Mouse (Mus musculus) hindbrain, embryonic 15.5 days (tissue): ENCODE measurements around the gene Hist1h2ah. TPM values are rescaled to one million over a fixed set of nuclear protein-coding genes. Genes with fewer than 3 reads are reported as not detected.

Experiments used
- ATAC-seq: fragments of 200-750 bp; cut with Nextera tagmentation; 2 replicates; pipeline ENCODE4 v1.8.0; 2017; ENCODE audit warnings: low read depth, moderate number of reproducible peaks, moderate TSS enrichment; ENCODE audit not compliant: low FRiP score
- H3K27ac ChIP-seq: fragments of 300-500 bp; sonication (generic); replicated peaks from 2 replicates; pipeline ENCODE4 v1.5.1; 2015; ENCODE audit warnings: mild to moderate bottlenecking, inconsistent platforms
- H3K27me3 ChIP-seq: fragments of 300-500 bp; sonication (generic); 2 replicates; pipeline ENCODE4 v1.6.1; 2015; ENCODE audit warnings: control low read depth, inconsistent platforms
- H3K36me3 ChIP-seq: fragments of 300-500 bp; sonication (generic); 2 replicates; pipeline ENCODE4 v1.6.1; 2015; ENCODE audit warnings: control low read depth, inconsistent platforms
- H3K4me1 ChIP-seq: fragments of 300-500 bp; sonication (generic); replicated peaks from 2 replicates; pipeline ENCODE4 v1.6.1; 2015; ENCODE audit warnings: control low read depth, inconsistent platforms
- H3K4me2 ChIP-seq: fragments of 300-500 bp; sonication (generic); 2 replicates; pipeline ENCODE4 v1.6.1; 2015; ENCODE audit warnings: moderate library complexity, mild to moderate bottlenecking, inconsistent platforms
- H3K4me3 ChIP-seq: fragments of 300-500 bp; sonication (generic); 2 replicates; pipeline ENCODE4 v1.5.1; 2015; ENCODE audit warnings: mild to moderate bottlenecking, inconsistent platforms
- H3K9ac ChIP-seq: fragments of 300-500 bp; sonication (generic); 2 replicates; pipeline ENCODE4 v1.6.1; 2015; ENCODE audit warnings: inconsistent platforms
- H3K9me3 ChIP-seq: fragments of 300-500 bp; sonication (generic); 2 replicates; pipeline ENCODE4 v1.6.1; 2016; ENCODE audit warnings: control low read depth, inconsistent platforms
- WGBS: fragments of 180-500 bp; shearing (Covaris S2); methylation state at CpG from one replicate; pipeline ENCODE4 v1.1.7; 2015; 5-methylcytosine and 5-hydroxymethylcytosine counted together
- polyA plus RNA-seq: library from polyadenylated mRNA; unstranded; fragments of >200 nt; fragmentation: Nextera tagmentation; extraction: Ambion mirVana; gene quantifications from 2 replicates; pipeline ENCODE4 v1.2.1, GENCODE M21; 2015

Hist1h2ah gene
- polyA plus RNA-seq, 1 experiment from 2014 or later = 2.2 TPM

DNA sequence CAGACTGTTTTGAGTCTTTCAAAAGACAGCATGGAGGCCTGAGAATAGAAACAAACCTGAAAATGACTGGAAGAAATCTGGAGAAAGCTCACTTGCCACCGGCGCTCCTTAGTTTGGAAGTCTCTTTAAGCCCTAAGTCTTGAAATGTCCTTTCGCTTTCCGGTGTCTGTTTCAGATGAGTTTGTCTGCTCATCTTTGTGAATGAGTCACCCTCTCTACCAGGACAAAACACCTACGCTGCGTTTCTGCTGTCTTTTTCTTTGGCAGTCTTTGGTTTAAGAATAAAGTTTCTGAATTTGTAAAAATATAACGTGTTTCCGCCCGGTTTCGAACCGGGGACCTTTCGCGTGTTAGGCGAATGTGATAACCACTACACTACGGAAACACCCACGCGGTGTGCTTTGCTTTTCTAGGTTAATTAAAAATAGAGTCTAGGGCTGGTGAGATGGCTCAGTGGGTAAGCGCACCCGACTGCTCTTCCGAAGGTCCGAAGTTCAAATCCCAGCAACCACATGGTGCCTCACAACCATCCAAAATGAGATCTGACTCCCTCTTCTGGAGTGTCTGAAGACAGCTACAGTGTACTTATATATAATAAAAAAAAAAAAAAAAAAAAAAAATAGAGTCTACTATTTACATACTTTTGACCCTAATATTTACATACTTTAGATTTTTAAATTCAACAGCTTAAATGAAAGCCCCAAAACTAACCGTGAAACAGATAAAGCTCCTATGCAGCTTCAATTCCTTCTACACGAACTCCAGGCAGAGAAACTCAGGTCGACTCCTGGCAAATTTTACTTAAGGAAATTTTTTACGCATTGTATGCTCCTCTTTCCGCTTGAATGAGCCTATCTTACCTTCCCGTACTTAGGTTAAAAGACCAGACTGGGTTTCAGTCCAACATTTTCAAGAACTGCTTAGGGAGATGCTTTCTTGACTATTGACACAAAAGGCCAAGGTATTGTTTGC is 19.6 kb downstream of the Hist1h2ah start:
- no peak; the same call in 1 of the 2 replicates for ATAC-seq
- Histone ChIP-seq H3K9me3 (no peaks in the 10 kb centered on the region), H3K36me3 (no peaks in the 10 kb centered on the region), H3K4me1 (peaks cover 8% of the 10 kb centered on the region; the same call in 1 of the 2 replicates), H3K9ac (no peak overlapping the region), H3K4me2 (0 out of 2 replicates have a peak overlapping the region, but pooled peaks have one; percentile 4), H3K4me3 (0 out of 2 replicates have a peak overlapping the region, but pooled peaks have one; percentile 10), H3K27me3 (peaks cover 88% of the 10 kb centered on the region), H3K27ac (no peak overlapping the region)
- WGBS = 15% methylated on average over 27 of the region's 27 CpGs

- ATAC-seq = no peak
Observed at GRCm38 (mm10) chr13:22014411-22014845, 20.9 kb downstream of the Hist1h2ah start.

DNA sequence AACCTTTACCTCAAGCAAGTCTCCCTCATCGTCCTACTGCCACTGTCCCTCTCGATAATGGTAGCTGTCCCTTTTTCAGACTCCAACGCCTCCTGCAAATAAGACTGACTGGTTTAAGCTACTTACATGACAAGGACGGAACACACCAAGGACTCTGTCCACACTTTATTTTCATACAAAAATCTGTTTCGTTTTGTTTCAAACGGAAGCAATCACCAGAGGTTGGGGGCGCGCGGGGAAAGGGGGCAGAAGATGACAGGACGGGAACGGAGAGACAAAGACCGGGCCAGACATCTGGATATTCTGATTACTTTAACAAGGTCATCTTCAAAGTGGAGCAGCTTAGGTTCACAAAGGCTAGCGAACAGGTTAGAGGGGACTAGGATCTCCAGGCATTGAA is 21.7 kb downstream of the Hist1h2ah start:
- 17% methylated on average over 13 of the region's 13 CpGs for WGBS
- H3K4me3 ChIP-seq = no peak overlapping the region
- no peak overlapping the region for H3K4me2 ChIP-seq
- H3K9ac ChIP-seq = no peak overlapping the region
- ATAC-seq = no peak
- no peaks in the 10 kb centered on the region for H3K9me3 ChIP-seq
- H3K4me1 ChIP-seq = no peaks in the 10 kb centered on the region
- peaks cover 88% of the 10 kb centered on the region for H3K27me3 ChIP-seq
- no peaks in the 10 kb centered on the region for H3K36me3 ChIP-seq
- H3K27ac ChIP-seq = no peak overlapping the region

More at GRCm38 (mm10) chr13:22014411-22014845, 20.9 kb downstream of the Hist1h2ah start:
- 0 out of 2 replicates have a peak overlapping the region, but pooled peaks have one; percentile 9 for H3K4me2 ChIP-seq
- H3K4me3 ChIP-seq = no peak overlapping the region
- 15% methylated on average over 17 of the region's 17 CpGs for WGBS
- peaks cover 88% of the 10 kb centered on the region for H3K27me3 ChIP-seq
- no peak overlapping the region for H3K9ac ChIP-seq
- H3K27ac ChIP-seq = no peak overlapping the region
- no peaks in the 10 kb centered on the region for H3K9me3 ChIP-seq
- H3K4me1 ChIP-seq = no peaks in the 10 kb centered on the region
- H3K36me3 ChIP-seq = no peaks in the 10 kb centered on the region

- 38% methylated on average over 6 of the region's 7 CpGs for WGBS
- no peaks in the 10 kb centered on the region for H3K9me3 ChIP-seq
Observed at GRCm38 (mm10) chr13:22009642-22010041, 25.7 kb downstream of the Hist1h2ah start, which contains the start of gene Prss16. Gene Prss16 (minus strand): TSS chr13:22009742.

DNA sequence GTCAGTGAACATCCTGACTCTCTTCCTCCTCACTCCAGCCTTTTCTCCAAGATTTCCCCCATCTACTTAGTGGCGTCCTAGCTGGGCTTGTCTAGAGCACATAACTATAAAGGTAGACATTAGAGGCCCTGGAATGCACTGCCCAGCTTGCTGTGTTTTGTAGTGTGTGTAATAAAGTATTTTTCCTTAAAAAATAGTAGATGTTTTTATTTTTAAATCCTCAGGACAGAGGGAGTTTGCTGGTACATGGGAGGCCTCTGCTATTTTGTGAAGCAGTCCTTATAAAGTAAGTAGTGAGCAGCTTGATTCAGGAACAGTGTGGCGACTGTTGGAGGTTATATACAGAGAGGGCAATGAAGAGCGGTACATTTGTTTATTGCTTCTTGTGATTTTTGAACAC is 26.7 kb downstream of the Hist1h2ah start:
- WGBS = 78% methylated on average over 3 of the region's 3 CpGs
- H3K9me3 ChIP-seq = no peaks in the 10 kb centered on the region
- ATAC-seq = no peak
- H3K4me1 ChIP-seq = peaks cover 16% of the 10 kb centered on the region
- H3K4me2 ChIP-seq = no peak overlapping the region
- no peaks in the 10 kb centered on the region for H3K36me3 ChIP-seq
- no peak overlapping the region for H3K27ac ChIP-seq
- H3K4me3 ChIP-seq = no peak overlapping the region
- peaks cover 89% of the 10 kb centered on the region for H3K27me3 ChIP-seq
- no peak overlapping the region for H3K9ac ChIP-seq

More at GRCm38 (mm10) chr13:22009642-22010041, 25.7 kb downstream of the Hist1h2ah start, which contains the start of gene Prss16:
- Histone ChIP-seq H3K9ac (no peak within 1 kb of the TSS), H3K27ac (no peak within 1 kb of the TSS), H3K36me3 (no peaks in the 10 kb centered on the region), H3K4me2 (no peak within 1 kb of the TSS), H3K27me3 (peaks cover 89% of the 10 kb centered on the region), H3K4me1 (peaks cover 16% of the 10 kb centered on the region), H3K4me3 (no peak within 1 kb of the TSS)
- no peak for ATAC-seq

DNA sequence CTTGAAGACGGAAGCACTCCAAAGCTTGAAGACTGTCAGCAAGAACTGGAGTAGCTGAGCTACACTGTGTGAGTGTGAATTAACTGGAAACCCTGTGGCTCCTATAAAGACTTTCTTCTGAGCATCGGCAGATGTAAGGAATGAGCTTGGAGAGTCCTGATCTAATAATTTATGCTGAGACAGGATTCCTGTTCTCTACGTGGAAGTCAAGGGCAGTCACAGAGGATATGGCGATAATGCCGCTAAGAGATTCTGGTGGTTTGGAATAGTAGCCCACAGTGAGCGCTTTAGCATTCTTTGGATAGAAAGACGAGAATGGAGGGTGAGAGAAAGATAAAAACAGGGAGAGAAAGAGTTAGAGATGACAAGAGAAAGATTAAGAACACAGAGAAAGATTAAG is 27.5 kb downstream of the Hist1h2ah start:
- 51% methylated on average over 7 of the region's 7 CpGs for WGBS

DNA sequence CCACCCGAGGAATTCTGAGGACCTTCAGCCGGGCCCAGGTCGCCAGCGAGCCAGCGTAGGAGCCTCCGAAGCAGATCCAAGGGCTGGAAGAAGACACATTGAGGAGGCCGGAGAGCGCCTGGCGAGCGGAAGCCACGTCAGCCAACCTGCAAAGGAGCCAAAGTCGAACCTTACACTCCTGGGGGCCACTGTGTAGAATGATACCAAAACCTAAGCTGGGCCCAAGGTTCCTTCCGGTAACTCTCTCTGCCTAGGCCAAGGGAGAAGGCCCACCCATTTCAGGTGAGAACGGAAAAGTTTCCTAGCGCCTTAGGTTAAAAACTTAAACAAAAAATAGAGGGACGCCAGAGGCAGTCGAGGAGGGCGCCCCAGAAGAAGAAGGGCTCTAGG is 28.3 kb downstream of the Hist1h2ah start:
- Histone ChIP-seq H3K9me3 (no peaks in the 10 kb centered on the region), H3K4me1 (peaks cover 16% of the 10 kb centered on the region), H3K4me3 (peak overlapping the region; percentile 45), H3K9ac (no peak overlapping the region), H3K27me3 (peaks cover 92% of the 10 kb centered on the region), H3K36me3 (no peaks in the 10 kb centered on the region), H3K4me2 (peak overlapping the region; percentile 85), H3K27ac (no peak overlapping the region)
- peak; percentile 17; the same call in 1 of the 2 replicates for ATAC-seq
- 3% methylated on average over 18 of the region's 18 CpGs for WGBS

More for the DNA sequence above, 27.5 kb downstream of the Hist1h2ah start:
- Histone ChIP-seq H3K9ac (no peak overlapping the region), H3K27me3 (peaks cover 92% of the 10 kb centered on the region), H3K4me1 (peaks cover 16% of the 10 kb centered on the region), H3K4me2 (no peak overlapping the region), H3K9me3 (no peaks in the 10 kb centered on the region), H3K27ac (no peak overlapping the region), H3K36me3 (no peaks in the 10 kb centered on the region), H3K4me3 (no peak overlapping the region)
- no peak for ATAC-seq

DNA sequence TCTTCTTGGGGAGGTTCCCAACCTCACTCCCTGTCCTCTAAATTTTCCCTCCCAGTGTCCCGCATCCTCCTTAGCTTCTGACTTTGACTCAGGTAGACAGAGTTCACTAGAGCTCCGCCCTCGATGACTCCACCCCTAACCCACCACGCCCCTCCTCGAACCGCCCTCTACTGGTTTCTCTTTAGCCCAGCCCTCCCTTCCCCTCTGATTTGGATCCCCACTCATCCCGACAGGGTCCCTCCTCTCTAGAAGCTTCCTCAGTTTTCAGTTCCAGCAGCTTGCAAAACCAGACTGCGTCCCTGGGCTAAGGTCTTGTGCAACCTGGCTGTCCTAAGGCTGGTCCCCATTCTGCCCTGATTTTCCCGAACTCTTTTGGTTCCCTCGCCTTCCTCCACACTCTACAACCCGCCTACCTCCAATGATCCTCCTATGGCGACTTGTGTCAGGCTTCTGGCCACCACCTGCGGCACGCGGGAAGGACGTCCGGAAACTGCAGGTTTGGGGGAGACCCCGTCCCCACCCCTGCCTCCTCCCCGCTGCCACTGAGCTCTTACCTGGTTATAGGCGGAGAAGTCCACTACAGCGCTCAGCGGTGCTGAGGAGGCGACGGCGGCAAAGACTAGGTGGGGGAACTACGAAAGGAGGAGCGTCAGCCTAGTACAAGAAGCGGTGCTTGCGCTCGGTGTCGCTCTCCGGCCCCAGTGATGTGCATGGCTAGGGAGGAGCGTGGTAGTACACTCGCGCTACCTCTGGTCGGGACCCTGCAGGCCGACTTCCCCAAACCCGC is 28.8 kb downstream of the Hist1h2ah start:
- ATAC-seq = peak; percentile 72; the same call in 1 of the 2 replicates
- Histone ChIP-seq H3K27me3 (peaks cover 93% of the 10 kb centered on the region), H3K9me3 (no peaks in the 10 kb centered on the region), H3K9ac (0 out of 2 replicates have a peak overlapping the region, but pooled peaks have one; percentile 6), H3K4me2 (peak overlapping the region; percentile 85), H3K4me1 (peaks cover 16% of the 10 kb centered on the region), H3K27ac (no peak overlapping the region), H3K36me3 (no peaks in the 10 kb centered on the region), H3K4me3 (peak overlapping the region; percentile 45)
- WGBS = under 1% methylated on average over 38 of the region's 38 CpGs

GRCm38 (mm10) chr13:22005605-22006333 is 29.6 kb downstream of the Hist1h2ah start:
- ATAC-seq = peak; percentile 68; the same call in 1 of the 2 replicates
- H3K9ac ChIP-seq = 0 out of 2 replicates have a peak overlapping the region, but pooled peaks have one; percentile 6

DNA sequence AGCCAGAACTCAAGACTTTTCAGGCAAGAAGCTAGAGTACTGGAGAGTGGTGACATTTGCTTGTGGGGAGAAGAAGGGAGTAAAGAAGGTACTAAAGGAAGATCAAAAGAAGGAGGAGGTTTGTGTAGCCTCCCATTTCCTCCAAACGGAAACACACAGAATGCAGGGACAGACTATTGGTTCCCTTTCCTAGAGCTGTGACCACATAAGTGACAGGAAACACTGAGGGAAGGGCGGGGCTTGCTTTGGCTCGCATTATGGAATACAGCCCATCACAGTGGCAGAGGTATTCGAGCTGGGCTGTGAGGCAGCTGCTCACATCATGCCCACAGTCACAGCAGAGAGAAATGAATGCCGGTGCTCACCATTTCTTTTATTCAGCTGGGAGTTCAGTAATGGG is 33.5 kb downstream of the Hist1h2ah start:
- Histone ChIP-seq H3K27me3 (peaks cover 94% of the 10 kb centered on the region), H3K36me3 (no peaks in the 10 kb centered on the region), H3K4me2 (no peak overlapping the region), H3K9me3 (no peaks in the 10 kb centered on the region), H3K27ac (no peak overlapping the region), H3K4me1 (peaks cover 15% of the 10 kb centered on the region), H3K4me3 (no peak overlapping the region), H3K9ac (no peak overlapping the region)
- no peak for ATAC-seq
- WGBS = 38% methylated on average over 5 of the region's 5 CpGs

More at GRCm38 (mm10) chr13:22005605-22006333, 29.6 kb downstream of the Hist1h2ah start:
- Histone ChIP-seq H3K27me3 (peaks cover 96% of the 10 kb centered on the region), H3K4me3 (peak overlapping the region; percentile 45), H3K36me3 (no peaks in the 10 kb centered on the region), H3K4me1 (peaks cover 16% of the 10 kb centered on the region), H3K4me2 (peak overlapping the region; percentile 85), H3K27ac (no peak overlapping the region), H3K9me3 (no peaks in the 10 kb centered on the region)
- WGBS = under 1% methylated on average over 45 of the region's 45 CpGs

DNA sequence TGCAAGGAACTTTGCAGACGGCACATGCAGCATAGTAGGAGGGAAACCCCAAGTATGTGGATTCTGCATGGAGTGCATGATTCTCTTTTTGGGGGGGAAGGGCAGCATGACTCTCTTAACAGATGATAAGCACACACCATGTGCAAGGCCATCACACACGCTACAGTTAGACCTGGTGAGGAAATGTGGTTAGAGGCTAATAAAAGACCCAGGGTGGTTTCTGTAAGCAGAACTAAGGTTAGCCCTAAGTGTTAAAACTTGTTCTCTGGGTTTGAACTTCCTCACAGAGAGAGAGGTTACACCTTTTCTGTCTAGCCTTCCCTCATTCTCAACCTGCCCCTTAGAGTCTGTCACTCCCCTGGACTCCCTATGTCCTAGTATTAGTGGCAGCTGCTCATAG is 34.0 kb downstream of the Hist1h2ah start:
- H3K27ac ChIP-seq = no peak overlapping the region
- peaks cover 12% of the 10 kb centered on the region for H3K4me1 ChIP-seq
- no peak overlapping the region for H3K9ac ChIP-seq
- H3K36me3 ChIP-seq = no peaks in the 10 kb centered on the region
- WGBS = 61% methylated on average over 2 of the region's 2 CpGs
- H3K4me2 ChIP-seq = no peak overlapping the region
- no peak for ATAC-seq
- no peak overlapping the region for H3K4me3 ChIP-seq
- no peaks in the 10 kb centered on the region for H3K9me3 ChIP-seq
- peaks cover 94% of the 10 kb centered on the region for H3K27me3 ChIP-seq
